Mouse (Mus musculus): ENCODE results near the gene Cuta. TPM values are rescaled to one million over a fixed set of nuclear protein-coding genes. Genes with fewer than 3 reads are reported as not detected.
"Not testable (repeated sequence)": the region's sequence is repeated elsewhere in the genome, so short reads cannot be mapped to it uniquely, and the experiment has no call there.

The Cuta gene
- total RNA-seq (2021): 150 and 153 TPM in 2 replicates
- long read RNA-seq, transcript Cuta-201 (7 exons, 741 nt): major isoform, 21 of 59 reads
- long read RNA-seq, partial matches to known transcripts: 20 of 59 reads
- long read RNA-seq, other reads (novel, unspliced or antisense): 12 of 59 reads

- peak; percentile 98 for DNase-seq
Measured at GRCm38 (mm10) chr17:26939178-26939972, at the start of gene Cuta. TSS of gene Cuta (minus strand) at chr17:26939569.

- DNase-seq: no peak
Measured at GRCm38 (mm10) chr17:26985503-26986179, 46.3 kb upstream of the Cuta start.

DNA sequence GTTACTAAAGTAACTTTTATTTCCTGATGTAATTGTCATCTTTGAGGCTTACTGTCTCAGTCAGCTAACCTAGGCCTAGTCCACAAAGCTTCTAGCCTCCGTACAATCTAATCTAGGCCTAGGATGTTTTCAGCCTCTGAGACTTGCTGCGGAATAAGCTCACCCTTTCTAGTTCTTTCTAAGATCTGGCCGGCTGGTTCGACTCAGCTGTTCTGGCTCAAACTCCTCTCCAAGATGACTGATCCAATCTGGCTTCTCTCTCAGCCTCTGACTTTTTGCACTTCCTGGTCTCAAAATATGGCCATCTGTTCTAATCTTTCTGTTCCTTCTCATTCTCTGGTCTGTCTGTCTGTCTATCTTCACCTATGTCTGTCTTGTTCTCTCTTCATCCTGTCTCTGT lies 44.0 kb upstream of the Cuta start:
- no peak for DNase-seq

DNA sequence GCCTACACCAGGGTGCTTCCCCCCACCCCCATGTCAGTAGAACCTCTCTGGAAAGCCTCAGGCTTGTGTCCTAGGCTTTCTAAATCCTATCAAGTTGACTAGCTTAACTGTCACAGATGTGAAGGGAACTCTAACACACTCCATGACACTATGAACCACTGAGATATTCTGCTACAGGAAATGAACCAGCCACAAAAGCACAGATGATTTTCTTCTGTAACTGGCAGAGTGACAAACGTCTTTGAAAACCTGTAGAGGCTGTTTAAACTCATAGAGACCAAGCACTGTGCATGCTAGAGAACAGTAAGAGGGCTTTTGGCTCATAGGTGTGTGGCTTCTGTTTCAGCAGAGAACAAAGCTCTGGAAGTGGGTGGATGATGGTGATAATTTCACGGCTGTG lies 41.7 kb upstream of the Cuta start:
- DNase-seq: no peak

DNA sequence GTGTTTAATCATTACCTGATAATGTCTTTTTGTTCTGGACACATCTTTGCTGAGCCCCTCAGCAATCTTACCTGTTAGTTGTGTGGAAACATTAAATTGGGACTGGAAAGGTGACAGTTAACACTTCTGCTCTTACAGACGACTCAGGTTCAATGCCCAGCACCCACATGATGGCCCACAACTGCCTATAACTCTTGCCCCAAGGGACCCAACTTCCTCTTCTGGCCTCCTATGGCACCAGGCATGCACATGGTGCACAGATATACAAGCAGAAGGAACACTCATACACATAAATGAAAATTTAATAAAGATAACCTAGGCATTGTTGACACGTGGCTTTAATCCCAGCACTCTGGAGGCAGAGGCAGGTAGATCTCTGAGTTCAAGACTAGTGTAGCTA lies 40.1 kb upstream of the Cuta start:
- no peak for DNase-seq

DNA sequence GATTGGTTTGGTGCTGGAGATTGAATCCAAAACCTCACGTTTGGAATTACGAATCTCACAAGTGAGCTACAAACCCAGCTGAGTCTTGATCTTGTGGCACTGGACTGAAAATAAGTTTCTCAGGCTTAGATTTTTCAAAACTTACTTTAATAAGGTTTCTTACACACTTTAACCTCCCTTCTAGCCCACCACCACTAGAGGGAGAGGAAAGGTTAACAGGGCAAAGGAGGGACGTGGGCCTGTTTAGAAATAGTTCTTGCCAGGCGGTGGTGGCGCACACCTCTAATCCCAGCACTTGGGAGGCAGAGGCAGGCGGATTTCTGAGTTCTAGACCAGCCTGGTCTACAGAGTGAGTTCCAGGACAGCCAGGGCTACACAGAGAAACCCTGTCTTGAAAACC lies 38.0 kb upstream of the Cuta start:
- DNase-seq: not testable (repeated sequence)

GRCm38 (mm10) chr17:26975415-26975814 lies 36.0 kb upstream of the Cuta start:
- DNase-seq: no peak

DNA sequence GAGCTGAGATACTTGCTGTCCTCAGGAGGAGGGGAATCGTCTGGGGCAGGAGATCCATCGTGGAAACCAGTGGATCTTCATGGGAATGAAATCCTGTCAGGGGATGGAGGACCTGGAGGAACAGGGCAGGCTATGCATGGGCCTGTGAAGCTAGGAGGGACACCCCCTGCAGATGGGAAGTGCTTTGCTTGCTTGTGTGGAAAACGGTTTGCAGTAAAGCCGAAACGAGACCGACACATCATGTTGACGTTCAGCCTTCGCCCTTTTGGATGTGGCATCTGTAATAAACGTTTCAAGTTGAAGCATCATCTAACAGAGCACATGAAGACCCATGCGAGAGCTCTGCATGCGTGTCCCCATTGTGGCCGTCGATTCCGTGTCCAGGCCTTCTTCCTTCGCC lies 35.2 kb upstream of the Cuta start:
- DNase-seq: no peak

GRCm38 (mm10) chr17:26972703-26973574 lies 33.6 kb upstream of the Cuta start, which contains the start of gene Zbtb9:
TSS of gene Zbtb9 (plus strand) at chr17:26973167.
- DNase-seq: peak; percentile 96

- DNase-seq: no peak
Measured at GRCm38 (mm10) chr17:26972107-26972506, 32.7 kb upstream of the Cuta start.

DNA sequence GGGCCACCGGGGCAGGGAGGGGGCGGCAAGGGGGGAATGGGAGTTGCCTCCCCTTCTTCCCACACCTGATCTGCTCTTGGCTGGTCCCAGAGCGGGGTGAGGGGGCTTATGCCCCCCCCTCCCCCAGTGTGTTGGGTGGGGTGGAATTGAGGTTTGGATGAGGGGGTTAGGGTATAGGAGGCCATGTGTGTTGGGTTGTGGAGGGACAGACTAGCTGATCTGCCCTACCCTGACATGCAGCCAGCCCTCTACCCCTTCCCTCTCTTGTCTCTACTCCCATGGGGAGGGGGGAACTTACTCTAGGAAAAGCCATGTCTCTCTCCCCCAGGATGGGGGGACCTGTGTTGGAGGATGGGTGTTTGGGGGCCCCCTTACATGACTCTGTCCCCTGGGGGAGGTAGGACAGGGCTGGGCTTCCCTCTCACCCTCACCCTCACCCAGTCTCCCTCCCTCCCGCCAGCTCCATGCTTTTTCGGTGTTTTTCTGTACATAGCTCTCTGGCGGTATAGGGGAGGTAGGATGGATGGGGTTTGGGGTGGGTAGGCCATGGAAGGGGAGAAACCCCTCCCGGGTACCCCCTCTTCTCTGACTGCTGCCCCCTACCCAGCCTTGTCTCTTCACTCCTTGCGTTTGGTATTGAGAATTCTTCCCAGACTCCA lies 32.0 kb upstream of the Cuta start:
- DNase-seq: no peak

- no peak for DNase-seq
Measured at GRCm38 (mm10) chr17:26970221-26970620, 30.9 kb upstream of the Cuta start.

GRCm38 (mm10) chr17:26969257-26969656 lies 29.9 kb upstream of the Cuta start:
- DNase-seq: no peak

DNA sequence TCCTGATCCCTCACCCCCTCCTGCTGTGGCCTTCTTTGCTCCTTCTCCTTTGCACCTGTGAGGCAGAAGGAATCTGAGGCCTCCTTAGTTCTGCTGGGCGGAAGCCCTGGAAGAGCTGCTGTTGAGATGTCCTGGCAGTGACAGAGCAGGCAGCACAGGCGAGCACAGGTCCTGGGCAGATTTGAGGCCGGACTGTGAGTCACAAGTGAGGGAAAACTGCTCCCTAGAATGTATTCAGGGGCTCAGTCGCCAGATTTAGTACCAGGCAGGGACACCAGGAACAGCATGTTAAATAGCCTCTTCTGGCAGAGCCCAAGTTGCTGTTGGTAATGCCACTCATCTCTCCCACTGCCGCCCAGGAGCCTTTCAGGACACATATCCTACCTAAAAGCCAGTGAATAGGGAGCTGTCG lies 28.8 kb upstream of the Cuta start:
- DNase-seq: no peak

DNA sequence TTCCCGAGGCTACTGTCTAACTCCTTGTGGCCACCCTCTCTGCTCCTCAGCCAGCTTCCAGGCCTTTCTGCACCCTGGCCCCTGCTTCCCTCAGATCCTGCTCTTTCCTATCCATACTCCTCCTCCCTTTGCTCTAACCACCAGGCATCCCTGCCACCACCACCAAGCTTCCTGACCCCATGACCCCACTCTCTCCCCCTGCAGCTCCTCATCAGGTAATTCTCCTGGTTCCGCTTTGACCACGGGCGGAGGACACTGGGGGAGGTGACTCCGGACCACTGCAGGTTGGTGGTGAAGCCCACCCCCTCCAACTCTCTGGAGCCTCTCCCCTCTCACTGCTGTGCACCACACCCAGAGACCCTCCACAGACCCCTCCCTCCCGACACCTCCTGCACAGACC lies 28.1 kb upstream of the Cuta start:
- DNase-seq: no peak

- DNase-seq: no peak
Measured at GRCm38 (mm10) chr17:26966993-26967392, 27.6 kb upstream of the Cuta start.

- no peak for DNase-seq
Measured at GRCm38 (mm10) chr17:26961572-26962240, 22.3 kb upstream of the Cuta start.

GRCm38 (mm10) chr17:26959815-26960214 lies 20.4 kb upstream of the Cuta start:
- DNase-seq: no peak

DNA sequence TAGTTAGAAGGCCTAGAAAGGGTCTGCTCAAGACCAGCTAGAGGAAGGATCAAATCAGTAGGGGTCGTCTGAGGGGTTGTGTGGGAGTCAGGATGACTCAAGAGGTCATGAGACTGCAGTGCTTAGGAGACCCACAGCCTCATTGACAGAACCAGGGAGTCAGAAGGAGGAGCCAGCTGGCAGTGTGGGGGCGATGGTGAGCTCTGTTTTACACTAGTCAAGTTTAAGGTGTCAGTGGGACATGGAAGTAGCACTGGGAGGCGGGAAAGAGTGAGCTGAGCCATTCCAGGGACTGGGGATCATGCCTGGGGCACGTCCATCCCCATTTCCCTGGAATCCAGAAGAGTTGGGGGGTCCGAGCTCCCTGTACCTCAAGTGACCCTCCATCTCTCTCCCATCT lies 19.5 kb upstream of the Cuta start:
- DNase-seq: no peak

DNA sequence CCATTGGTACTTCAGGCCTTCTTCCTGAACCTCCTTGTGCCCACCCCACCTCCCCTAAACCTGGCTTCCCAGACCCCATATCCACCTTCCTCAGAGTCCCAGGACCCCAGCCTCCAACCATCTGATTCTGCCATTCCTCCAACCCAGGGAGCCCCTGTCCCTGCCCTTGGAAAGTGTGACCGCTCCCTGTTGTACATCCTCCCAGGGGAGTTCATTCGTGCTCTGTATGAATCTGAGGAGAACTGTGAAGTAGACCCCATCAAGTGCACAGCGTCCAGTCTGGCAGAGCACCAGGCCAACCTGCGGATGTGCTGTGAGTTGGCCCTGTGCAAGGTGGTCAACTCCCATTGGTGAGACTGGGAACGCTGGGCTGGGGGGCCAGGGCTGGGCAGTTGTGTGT lies 18.5 kb upstream of the Cuta start:
- DNase-seq: no peak

- no peak for DNase-seq
Measured at GRCm38 (mm10) chr17:26956895-26957294, 17.5 kb upstream of the Cuta start.

Measured in adrenal gland, postnatal 25 days (tissue).